Mouse (Mus musculus): Measurements from ENCODE around the gene Mtfr1l.

The Mtfr1l gene

GRCm38 (mm10) chr4:134534932-134535786 lies at the start of gene Mtfr1l:
Gene Mtfr1l (minus strand): TSS chr4:134535387.
- peak; percentile 97 for DNase-seq (ENCODE audit: low read depth, low spot score)

- DNase-seq (ENCODE audit: low read depth, low spot score): no peak
These were observed 48.3 kb upstream of the Mtfr1l start for GRCm38 (mm10) chr4:134583513-134583912.

- DNase-seq (ENCODE audit: low read depth, low spot score): no peak
These were observed 46.2 kb upstream of the Mtfr1l start for GRCm38 (mm10) chr4:134581365-134581764.

GRCm38 (mm10) chr4:134580351-134581148 lies 45.4 kb upstream of the Mtfr1l start:
- no peak for DNase-seq (ENCODE audit: low read depth, low spot score)

- no peak for DNase-seq (ENCODE audit: low read depth, low spot score)
These were observed 44.4 kb upstream of the Mtfr1l start for GRCm38 (mm10) chr4:134579620-134580019.

GRCm38 (mm10) chr4:134579212-134579611 lies 44.0 kb upstream of the Mtfr1l start:
- DNase-seq (ENCODE audit: low read depth, low spot score): no peak

GRCm38 (mm10) chr4:134578407-134578806 lies 43.2 kb upstream of the Mtfr1l start:
- DNase-seq (ENCODE audit: low read depth, low spot score): no peak

GRCm38 (mm10) chr4:134577281-134577680 lies 42.1 kb upstream of the Mtfr1l start:
- no peak for DNase-seq (ENCODE audit: low read depth, low spot score)

GRCm38 (mm10) chr4:134575486-134575885 lies 40.3 kb upstream of the Mtfr1l start:
- no peak for DNase-seq (ENCODE audit: low read depth, low spot score)

- DNase-seq (ENCODE audit: low read depth, low spot score): no peak
These were observed 37.5 kb upstream of the Mtfr1l start for GRCm38 (mm10) chr4:134572449-134573300.

GRCm38 (mm10) chr4:134570704-134571451 lies 35.7 kb upstream of the Mtfr1l start:
- DNase-seq (ENCODE audit: low read depth, low spot score): no peak

- DNase-seq (ENCODE audit: low read depth, low spot score): no peak
These were observed 34.6 kb upstream of the Mtfr1l start for GRCm38 (mm10) chr4:134569831-134570230.

- DNase-seq (ENCODE audit: low read depth, low spot score): no peak
These were observed 34.0 kb upstream of the Mtfr1l start for GRCm38 (mm10) chr4:134569205-134569604.

GRCm38 (mm10) chr4:134567377-134568226 lies 32.4 kb upstream of the Mtfr1l start:
- DNase-seq (ENCODE audit: low read depth, low spot score): no peak

GRCm38 (mm10) chr4:134564093-134564492 lies 28.9 kb upstream of the Mtfr1l start:
- DNase-seq (ENCODE audit: low read depth, low spot score): no peak

- DNase-seq (ENCODE audit: low read depth, low spot score): no peak
These were observed 28.4 kb upstream of the Mtfr1l start for GRCm38 (mm10) chr4:134563624-134564023.

GRCm38 (mm10) chr4:134562014-134562413 lies 26.8 kb upstream of the Mtfr1l start:
- no peak for DNase-seq (ENCODE audit: low read depth, low spot score)

GRCm38 (mm10) chr4:134560699-134561098 lies 25.5 kb upstream of the Mtfr1l start:
- DNase-seq (ENCODE audit: low read depth, low spot score): no peak

- DNase-seq (ENCODE audit: low read depth, low spot score): no peak
These were observed 24.0 kb upstream of the Mtfr1l start for GRCm38 (mm10) chr4:134559154-134559553.

GRCm38 (mm10) chr4:134558570-134559113 lies 23.5 kb upstream of the Mtfr1l start:
- no peak for DNase-seq (ENCODE audit: low read depth, low spot score)

All from forelimb bud, embryonic 11.5 days (tissue).